Mouse (Mus musculus): ENCODE data around the gene Atg3.

Gene Atg3

DNA sequence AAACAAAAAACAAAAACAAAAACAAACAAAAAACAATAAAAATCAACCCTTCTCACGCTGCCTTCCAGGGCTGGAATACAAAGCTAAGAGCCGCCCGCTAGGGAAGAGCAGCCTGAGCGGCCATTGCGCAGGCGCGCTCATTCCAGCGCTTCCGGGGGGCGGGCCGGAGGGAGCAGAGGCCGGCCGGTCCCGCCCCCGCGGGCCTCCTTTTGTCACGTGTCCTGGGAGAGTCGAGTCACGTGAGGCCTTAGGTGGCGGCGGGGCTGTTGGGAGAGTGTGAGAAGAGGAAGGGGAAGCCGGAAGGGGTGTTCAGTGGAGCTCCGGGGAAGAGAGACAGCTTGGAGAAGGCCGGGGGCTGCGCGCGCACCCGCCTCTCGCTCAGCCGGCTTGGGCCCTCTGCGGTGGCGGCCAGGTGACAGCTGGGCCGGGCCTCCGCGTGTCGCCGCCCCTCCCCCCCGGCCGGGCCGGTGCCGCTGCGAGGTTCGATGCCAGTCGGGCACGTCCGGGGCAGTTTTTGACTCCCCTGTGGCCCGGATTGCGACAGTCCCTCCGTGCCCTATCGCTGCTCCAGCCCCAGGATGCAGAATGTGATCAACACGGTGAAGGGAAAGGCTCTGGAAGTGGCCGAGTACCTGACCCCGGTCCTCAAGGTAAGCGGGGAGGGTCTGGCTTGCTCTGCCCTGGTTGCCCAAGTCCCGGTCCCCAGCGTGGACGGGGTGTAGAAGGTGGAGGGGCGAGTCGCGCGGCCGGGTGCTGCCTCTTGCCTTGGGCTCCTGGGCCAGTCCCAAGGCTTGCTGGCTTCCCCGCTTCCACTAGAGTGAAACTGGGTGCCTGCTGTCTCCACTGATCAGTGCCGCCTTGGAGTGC lies at the start of gene Atg3, which contains the start of gene Slc35a5:
Gene Atg3 (plus strand): TSS at position 264 of the 867 bp plus-strand sequence.
Gene Slc35a5 (minus strand): TSS at position 185 of the 867 bp plus-strand sequence.
- DNase-seq, result peak; percentile 95 to 97

DNA sequence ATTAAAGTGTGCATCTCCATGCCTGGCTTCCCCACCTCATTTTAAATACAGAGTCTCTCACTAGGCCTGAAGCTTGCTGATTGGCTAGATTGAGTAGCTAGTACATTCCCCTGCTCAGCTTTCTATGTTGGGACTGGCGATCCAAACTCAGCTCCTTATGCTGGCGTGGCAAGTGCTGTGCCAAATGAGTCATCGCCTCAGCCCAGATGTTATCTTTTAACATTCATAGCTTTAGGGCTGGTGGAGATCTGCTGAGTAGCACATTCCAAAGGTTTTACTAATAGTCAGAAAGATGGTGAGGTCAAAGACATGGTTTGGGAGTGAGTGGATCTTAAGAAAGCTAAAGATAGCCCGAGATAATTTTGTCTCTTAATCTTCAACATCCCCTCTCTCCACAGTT lies 48.1 kb upstream of the Atg3 start:
- no peak for DNase-seq

DNA sequence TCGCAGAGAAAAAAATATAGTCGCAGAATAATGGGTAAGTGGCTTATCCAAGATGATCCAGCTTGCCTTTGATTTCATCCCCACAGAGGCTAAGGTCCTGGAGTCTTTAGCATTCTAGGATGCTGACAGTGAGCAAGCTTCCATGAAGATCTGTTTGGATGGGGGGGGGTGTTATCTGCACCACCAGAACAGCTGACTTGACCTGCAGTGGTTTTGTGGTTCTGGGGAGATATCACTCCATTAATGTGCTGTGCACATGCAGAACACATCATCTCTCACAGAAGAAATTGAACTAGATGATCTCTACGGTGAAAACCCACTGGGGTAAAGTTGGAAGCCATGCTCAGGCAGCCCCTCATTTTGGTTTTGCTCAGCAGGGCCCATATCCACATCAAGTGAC lies 41.4 kb upstream of the Atg3 start:
- DNase-seq, result no peak

DNA sequence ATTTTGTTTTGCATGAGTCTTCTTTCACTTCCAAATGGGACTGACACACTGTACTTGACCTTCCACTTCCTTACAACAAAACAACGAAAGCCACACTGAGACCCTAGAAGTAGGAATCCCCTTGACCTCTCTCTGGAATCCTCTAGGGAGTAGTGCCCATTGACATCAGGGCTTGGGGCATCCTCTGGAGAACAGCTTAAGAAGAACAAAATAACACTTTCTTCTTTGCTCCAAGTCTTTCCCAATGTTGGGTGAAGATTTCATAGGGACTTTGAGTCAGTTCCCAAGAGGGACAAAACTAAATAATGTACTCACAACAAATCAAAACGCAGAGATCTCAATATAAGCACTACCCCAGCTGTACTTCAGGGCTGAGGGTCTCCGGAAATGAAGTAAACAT lies 39.8 kb upstream of the Atg3 start:
- no peak for DNase-seq

DNA sequence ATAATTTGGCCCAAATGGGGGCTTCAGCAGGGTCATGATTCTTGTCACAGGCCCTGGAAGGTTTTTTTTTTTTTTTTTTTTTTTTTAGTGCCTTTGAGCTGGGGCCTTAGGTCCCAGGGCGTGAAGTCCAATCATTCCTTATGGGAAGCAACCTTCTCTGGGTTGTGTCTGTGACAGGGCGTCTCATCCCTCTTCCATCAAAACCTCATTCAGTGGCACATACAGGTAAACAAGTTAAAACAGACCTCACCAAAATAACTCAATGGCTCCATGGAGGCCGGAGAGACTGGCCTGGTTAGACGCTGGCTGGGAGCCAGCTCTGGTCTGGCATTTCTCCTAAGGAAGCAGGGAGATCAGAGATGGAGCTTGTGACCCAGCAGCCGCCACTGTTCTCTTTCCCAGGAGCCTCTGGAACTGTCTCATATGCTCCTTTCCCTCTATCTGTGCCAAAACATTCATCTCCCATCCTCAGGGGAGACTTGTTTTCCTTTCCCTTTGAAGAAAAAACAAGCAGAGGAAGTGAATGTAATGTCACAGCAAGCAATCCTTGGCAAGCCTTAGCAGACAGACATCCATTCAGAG lies 37.6 kb upstream of the Atg3 start:
- peak; percentile 79 to 87 for DNase-seq

DNA sequence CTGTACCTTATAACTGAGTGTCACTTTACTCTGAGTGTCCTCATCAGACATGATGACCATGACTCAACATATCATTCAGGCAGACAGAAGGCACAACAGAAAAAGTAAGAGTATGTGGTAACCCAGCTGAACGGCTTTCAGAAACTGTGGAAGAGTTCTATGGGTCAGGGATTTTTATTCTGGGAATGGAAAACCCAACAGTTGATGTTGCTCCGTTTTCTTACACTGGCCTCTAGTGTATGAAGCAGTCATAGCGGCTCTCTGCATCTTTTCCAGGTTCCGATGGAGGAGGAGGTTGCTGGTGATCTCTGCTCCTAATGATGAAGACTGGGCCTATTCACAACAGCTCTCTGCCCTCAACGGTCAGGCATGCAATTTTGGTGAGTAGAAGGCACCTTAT lies 36.0 kb upstream of the Atg3 start:
- DNase-seq, result peak; percentile 12 to 28

DNA sequence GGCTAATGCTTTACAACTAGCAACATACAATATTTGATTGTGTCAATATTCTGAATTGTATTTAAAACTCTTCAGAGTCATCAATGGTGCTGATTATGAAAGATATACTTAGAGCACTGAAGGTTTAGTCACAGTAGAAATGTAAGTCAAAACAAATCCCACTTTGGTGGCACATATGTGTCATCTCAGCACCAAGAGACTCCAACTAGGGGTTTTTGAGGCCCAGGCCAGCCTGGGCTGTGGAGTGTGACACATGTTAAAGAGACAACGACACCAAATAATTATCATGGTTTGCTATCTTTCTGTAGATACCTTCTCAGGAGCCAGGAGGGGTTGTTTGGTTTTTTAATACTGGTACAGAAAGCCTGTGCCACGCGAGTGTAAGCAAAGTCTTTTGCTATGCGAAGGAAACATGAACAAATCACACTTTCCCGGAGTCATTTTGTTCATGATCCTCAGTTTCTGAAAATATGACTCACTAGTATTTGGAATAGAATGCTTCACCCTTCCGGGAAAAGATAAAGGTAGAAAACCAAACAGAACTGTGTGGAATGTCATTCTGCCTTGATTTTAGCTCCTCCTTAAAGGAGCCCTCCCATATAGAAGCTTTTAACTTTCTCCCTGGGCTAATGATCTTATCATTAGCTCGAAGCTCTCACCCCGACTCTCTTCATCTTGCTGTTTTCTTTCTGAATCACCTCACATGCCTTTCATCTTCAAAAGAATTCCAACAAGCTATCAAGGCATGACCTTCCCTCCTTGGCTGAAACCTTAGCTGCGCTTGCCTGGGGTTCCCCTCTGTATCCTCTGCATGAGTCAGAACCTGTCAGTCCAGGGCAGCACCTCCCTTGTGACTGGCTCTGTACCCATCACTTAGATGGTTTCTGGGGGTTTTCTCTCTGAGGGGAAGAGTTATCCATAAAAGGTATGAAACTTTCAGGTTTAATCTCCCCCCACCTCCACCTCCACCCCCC lies 34.1 kb upstream of the Atg3 start:
- DNase-seq, result no peak

DNA sequence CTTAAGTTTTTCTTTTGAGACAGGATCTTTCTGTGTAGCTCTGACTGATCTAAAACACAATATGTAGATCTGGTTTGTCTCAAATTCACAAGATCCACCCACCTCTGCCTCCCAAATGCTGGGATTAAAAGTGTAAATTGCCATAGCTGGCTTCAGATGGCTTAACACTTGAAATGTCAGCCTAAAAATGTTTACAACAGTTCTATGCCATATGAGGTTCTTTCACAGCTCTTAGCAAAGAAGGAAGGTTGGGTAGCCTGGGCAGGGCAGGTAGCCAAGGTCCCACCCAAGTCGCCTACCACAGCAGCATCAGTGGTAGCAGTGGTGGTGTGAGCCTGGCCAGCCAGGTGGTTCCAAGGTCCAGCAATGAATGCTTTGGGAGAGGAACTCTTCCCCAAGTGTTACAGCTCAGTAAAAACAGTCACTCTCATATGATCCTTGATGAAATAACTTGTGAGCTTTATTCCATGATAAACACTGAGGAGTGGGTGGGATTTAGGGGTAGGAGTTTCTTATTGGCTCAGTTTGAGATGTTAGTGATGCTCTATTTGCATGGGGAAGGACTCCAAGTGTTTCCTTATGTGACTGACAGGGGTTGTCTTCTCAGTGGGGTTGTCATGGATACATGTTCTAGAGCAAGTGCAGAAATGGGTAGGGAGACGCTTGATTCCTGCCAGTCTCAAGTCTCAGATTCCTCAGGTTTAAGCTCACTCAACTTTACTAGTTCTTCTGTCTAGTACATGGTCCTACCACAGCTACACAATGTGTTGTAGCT lies 30.5 kb upstream of the Atg3 start:
- no peak for DNase-seq

DNA sequence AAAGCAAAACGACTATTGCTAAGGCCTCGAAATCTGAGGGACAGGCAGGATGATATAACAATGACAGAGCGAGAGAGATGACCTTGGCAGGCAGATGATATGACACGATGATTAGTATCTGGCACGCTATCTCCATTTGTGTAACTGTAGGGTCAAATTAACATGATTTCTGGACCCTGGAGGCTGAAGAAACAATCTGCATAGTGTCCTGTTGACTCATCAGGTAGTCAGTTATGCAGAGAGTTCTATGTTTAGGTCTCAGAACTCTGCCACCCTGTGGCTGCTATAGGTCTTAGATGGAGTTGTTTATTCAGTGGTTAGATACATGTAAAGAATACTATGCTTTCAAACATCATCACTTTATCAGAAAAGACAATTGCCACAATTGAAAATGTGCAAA lies 16.9 kb upstream of the Atg3 start:
- no peak for DNase-seq

DNA sequence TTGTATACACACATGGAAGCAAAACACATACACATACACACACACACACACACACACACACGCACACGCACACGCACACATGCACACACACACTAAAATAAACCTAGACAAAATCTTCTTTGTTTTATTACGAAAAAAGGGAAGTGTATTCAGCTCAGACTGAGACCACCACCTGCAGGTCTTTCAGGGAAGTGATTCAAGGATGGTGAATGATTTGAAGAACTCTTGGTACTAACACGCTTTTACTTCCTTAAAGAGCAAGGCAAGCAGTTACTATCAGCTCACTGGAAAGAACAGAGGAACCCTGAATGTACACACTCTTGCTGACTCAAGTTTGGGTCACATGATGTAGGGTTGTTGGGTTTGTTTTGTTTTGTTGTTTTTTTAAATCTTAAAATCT lies 16.0 kb upstream of the Atg3 start:
- DNase-seq, result no peak

DNA sequence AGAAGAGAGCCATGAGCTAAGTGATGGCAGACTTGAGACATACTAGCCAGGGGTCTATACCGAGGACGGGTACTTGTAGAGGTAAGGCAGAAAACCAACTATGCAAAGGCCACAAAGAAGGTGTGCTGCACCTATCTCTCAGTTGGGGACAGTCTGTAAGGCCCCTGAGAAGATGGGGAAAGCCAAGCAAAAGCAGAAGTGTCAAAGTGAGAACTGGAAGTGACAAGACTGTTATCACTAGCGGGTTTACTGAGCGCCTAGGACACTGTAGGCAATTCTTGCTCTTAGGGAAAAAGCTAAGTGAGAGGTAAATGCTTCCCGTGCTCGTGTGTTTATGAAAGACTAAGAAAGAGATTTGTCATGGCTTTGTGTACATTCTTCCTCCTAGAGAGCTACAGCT lies 13.5 kb upstream of the Atg3 start:
- no peak for DNase-seq

DNA sequence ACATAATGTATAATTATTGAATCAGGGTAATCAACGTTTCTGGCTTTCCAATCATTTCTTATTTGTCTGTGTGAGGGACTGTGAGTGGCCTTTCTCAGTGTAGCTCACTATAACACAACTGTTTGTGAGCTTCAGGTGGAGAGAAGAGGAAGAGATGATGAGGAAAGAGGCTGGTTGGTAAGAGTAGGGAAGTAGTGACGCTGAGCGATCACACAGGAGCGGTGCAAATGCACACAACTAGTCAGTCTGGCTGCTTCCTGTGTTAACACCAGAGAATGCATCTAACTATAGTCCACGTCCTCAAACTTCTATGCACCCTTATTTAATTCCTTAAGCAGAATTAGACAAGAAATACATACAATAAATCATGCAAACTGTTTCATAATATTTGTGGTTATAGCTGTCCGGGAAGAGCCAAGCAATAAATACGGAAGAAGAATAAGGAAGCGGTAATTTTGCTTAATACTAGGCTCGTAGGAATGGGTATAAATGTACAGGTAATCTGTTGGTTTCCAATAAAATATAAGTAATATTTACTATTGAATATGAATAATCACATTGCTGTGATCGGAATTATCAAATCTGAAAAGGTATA lies 10.0 kb upstream of the Atg3 start:
- DNase-seq, result no peak

DNA sequence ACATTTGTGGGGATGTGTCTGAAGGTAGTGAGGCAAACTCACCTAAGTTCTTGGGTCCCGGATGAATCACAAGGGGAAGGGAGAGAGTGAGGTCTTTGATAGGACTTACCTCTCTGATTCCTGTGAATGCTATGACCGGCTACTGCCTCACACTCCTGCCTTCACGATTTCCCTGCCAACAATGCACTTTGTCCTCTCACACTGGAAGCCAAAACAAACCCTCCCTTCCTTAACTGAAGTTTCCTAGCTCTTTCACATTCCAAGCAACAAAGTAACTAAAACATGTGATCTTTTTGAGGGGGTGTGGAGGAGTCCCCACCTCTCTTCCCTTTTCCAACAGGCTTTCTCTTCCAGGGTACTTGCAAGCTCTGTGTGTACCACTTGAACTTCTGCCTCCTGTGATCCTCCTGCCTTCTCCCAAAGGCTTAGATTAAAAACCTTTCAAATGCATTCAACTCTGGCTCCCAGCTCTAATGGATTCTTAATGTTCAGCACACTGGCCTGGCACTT lies 3.8 kb upstream of the Atg3 start:
- no peak for DNase-seq

DNA sequence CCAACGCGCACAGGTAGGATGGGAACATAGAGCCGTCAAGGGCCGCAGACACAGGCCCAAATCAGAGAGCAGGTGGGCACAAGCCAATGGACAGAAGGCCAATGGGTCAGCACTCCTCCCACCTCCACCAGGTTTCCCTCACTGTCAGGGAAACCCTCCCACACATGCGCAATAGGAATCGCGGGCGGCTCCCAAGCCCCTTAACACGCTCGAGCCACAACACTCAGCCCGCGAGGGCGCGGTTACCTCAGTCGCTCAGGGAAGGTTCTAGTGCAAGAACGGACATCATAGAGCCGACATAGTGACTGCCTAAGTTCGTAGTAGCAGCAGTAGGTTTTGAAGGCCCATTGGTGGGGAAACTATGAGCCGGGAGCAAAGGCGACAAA lies 456 bp upstream of the Atg3 start:
- peak; percentile 82 to 84 for DNase-seq

DNA sequence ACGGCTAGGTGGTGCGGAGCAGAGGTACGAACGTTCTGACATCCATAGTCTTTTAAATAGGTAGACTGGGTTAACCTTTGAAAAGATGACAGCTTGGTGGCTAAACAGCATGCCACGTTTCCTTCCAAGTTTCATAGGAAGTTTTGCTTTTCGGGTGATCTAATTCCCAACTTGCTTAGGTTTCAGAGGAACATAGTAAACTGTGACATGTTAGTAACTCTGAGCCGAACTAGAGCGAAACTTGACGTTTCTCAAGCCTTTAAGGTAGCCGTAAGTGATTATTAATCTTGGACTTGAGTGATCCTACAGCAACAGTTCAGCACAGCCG lies 768 bp downstream of the Atg3 start:
- DNase-seq, result no peak

DNA sequence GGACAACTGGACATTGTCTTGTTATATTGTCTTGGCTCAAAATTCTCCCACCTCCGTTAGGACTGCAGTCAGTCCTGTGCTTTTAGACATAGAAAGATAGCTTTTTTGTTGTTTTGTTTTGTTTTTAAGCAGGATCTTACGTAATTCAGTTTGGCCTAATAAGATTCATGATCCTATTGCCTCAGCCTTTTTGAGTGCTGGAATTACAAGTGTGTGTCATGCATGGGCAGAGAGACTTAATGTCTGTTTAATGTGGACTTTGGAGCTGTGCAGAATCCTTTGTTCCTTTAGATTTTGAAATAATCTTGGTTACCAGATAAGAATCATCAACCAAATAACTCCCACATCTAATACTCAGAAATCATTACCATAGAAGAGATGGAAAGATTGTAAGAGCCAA lies 20.0 kb downstream of the Atg3 start:
- DNase-seq, result no peak

DNA sequence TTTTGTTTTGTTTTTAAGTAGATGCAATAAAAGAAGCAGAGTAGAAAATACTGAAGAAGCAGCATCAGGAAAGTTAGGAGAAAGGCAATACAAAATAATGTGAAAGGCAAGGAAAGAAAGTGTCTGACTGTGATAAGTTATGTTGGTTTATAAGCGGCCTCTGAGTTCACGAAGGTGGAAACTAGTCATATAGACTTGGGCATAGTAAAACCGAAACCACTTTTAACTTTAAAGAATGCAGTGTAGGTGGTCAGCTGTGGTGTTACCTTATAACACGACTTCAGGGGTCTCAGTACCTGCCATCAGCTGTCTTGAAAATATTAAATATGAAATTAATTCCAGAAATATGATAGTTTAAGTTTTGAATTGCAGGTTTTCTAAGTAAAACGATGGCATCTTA lies 23.2 kb downstream of the Atg3 start:
- DNase-seq, result no peak

DNA sequence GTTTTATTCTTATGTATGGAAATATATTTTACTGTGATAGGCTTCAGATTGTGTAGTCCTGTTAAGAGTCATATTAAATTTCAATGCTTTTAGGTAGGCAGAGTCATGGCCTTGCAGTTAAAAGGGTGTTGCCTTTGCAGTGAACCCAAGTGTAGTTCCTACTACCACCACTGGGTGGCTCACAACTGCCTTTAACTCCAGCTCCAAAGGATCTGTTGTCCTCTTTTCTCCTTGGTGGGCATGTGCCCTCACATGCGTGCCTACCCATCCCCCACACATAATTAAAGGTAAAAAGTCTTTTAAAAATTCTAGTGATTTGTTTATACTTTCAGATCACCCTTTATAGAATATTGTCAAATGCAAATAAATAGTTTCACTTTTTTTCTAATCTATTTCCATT lies 34.0 kb downstream of the Atg3 start:
- DNase-seq, result peak; percentile 75 to 88

DNA sequence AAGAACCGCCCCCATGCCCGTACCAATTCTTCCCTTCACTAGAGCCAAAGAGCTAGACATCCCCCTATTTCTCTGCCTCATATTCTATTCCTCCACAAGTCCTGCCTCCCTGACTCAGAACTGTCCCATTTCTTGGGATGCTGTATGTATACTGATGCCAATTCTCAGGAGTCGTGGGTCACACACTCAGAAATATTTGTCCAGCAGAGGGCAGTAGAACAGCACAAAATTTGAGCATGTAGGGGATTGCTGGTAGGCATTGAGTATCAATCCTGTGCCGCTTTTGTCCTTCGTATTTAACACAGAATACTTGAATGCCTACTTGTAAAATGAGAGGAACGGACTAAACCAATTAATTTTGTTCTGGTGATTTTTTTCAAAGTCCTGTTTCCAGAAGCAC lies 38.2 kb downstream of the Atg3 start:
- DNase-seq, result peak; percentile 60 to 79

DNA sequence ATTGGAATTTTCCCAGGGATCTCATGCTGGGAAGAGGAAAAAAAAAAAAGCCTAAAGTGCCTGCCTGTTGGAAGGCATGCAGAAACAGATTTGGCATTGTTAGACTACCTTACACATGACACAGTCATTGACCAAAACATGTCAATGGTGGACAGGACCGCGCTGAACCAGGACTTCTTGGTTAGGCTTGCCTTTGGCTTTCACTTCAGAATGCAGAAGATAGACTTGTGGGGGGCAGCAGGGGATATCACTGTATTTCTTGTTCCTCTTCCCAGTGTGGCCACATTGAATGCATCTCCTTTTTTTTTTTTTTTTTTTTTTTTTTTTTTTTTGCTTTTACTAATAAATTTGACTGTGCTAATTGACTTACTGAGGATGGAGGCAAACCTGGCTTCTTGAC lies 42.8 kb downstream of the Atg3 start:
- peak in 1 of 2 experiments; percentile 14 for DNase-seq

DNA sequence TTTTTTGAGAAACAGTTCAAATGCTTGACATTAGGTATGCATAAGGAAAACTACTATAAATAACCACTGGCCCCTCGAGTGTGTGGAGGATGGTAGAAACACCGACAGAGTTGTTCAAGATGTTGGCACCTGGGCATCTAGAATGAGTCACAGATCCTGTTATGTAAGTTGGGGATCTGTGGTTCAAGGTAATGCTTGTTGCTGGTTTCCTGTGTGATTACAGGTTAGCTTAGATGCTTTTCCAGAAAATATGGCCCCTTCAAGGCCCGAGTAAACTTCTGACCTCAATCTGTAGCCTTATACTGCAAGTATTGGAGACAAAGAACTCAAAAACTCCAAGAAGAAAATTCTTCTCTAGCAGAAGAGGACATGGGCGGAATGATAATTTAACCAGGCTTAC lies 45.9 kb downstream of the Atg3 start:
- no peak for DNase-seq

Measured in cerebellum, postnatal 25 days (tissue).